Mouse (Mus musculus) adrenal gland, adult 10 weeks (tissue): ENCODE measurements around the gene Ube2d3. TPM values are rescaled to one million over a fixed set of nuclear protein-coding genes. Genes with fewer than 3 reads are reported as not detected.

Experiments used
- polyA plus RNA-seq: library from polyadenylated mRNA; stranded (reverse); fragments of 350-450 nt; fragmentation: Illumina TruSeq; extraction: RNeasy Lipid Tissue Mini Kit (QIAGEN cat#74804); gene quantifications from one replicate; pipeline ENCODE4 v1.2.3, GENCODE M21; 2014; ENCODE audit warnings: low read depth, low replicate concordance

The Ube2d3 gene
- polyA plus RNA-seq = 1,733 TPM

GRCm38 (mm10) chr3:135437758-135438495 lies at the start of gene Ube2d3:
TSS of gene Ube2d3 (plus strand) at chr3:135438149.

GRCm38 (mm10) chr3:135423608-135424212 lies 14.2 kb upstream of the Ube2d3 start, which contains the start of gene Cisd2:
TSS of gene Cisd2 (minus strand) at chr3:135423925.

DNA sequence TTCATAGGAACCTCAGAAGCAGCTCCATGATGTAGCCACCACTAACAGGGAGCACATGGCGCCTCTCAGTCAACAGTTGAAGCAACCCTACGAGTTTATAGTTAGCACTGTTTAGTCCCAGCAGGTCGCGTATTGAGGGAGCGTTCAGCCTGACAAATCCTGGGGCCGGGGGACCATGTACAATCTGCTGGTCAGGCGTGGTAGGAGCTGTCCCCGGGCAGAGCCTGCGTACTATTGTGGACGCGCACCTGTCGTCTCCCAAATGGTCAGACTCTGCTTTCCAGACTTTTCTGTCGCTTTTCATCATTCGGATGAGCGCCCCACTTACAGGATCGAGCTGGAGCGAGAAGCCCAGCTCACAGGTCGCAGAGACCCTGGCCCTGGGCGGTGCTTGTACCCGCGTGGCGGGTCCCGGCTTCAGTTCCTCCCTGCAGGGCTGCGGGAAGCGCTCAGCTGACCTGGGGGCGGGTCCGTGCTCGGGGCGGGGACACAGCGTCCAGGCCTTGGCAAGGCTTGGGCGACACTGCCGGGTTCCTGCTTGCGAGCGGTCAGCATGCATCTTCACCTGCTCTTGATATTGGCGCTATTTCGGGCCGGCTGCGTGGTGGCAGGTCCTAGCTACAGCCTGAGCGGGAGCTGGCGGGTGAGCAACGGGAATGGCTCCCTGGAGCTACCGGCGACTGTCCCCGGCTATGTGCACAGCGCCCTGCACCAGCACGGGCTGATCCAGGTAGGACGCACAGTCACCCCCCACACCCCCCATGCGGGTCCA lies 47.4 kb downstream of the Ube2d3 start, which contains the start of gene Manba:
Gene Manba (plus strand): TSS at position 484 of the 772 bp plus-strand sequence.

Other genes starting within 250 kb of the Ube2d3 start
- gene Cenpe, start 225.6 kb upstream of the Ube2d3 start, polyA plus RNA-seq = 5.1 TPM
- 0.93 TPM for gene Bdh2, start 156.9 kb upstream of the Ube2d3 start, polyA plus RNA-seq
- 0.35 TPM for gene Slc9b2, start 130.4 kb upstream of the Ube2d3 start, polyA plus RNA-seq
- gene Slc9b1, start 90.1 kb upstream of the Ube2d3 start, polyA plus RNA-seq = not detected
- 109 TPM for gene Cisd2, start 14.2 kb upstream of the Ube2d3 start, polyA plus RNA-seq
- 11.4 TPM for gene Manba, start 47.5 kb downstream of the Ube2d3 start, polyA plus RNA-seq